Mouse (Mus musculus) liver, adult 2 months (tissue): Measurements from ENCODE around the gene Nrip1. TPM values are rescaled to one million over a fixed set of nuclear protein-coding genes. Genes with fewer than 3 reads are reported as not detected.
A peak's percentile ranks its signal among the peaks of the same experiment; 100 is the strongest.

Experiments used
- DNase-seq: peaks from one replicate; pipeline ENCODE4 v3.0.0-alpha.2; 2011; ENCODE audit warnings: low read depth, low spot score; ENCODE audit errors: extremely low read depth
- H3K27ac ChIP-seq: fragments of 200-500 bp; replicated peaks from 2 replicates; pipeline ENCODE4 v1.5.1; 2012; ENCODE audit warnings: low read depth, mild to moderate bottlenecking, control low read depth, inconsistent platforms, low read length; ENCODE audit not compliant: insufficient read depth
- H3K27me3 ChIP-seq: fragments of 200-500 bp; 2 replicates; pipeline ENCODE4 v1.6.1; 2012; ENCODE audit warnings: mild to moderate bottlenecking, moderate library complexity, low read length, inconsistent platforms; ENCODE audit not compliant: control insufficient read depth, insufficient read depth
- H3K36me3 ChIP-seq: fragments of 200-500 bp; 2 replicates; pipeline ENCODE4 v1.6.1; 2012; ENCODE audit warnings: low read length, inconsistent platforms; ENCODE audit not compliant: control insufficient read depth, insufficient read depth
- H3K4me1 ChIP-seq: fragments of 200-500 bp; 2 replicates; pipeline ENCODE4 v1.6.1; 2011; ENCODE audit warnings: low read length; ENCODE audit not compliant: control insufficient read depth, insufficient read depth
- H3K4me3 ChIP-seq: fragments of 200-500 bp; 2 replicates; pipeline ENCODE4 v1.5.1; 2011; ENCODE audit warnings: low read depth, mild to moderate bottlenecking, control low read depth, low read length, moderate library complexity; ENCODE audit not compliant: insufficient read depth
- H3K79me2 ChIP-seq: fragments of 200-500 bp; 2 replicates; pipeline ENCODE4 v1.6.1; 2012; ENCODE audit warnings: inconsistent platforms, mild to moderate bottlenecking, low read length, moderate library complexity; ENCODE audit not compliant: control insufficient read depth, insufficient read depth
- H3K9ac ChIP-seq: fragments of 200-500 bp; 2 replicates; pipeline ENCODE4 v1.6.1; 2012; ENCODE audit warnings: low read depth, mild to moderate bottlenecking, control low read depth, inconsistent platforms, low read length
- CTCF ChIP-seq: fragments of 200-500 bp; IDR thresholded peaks from 2 replicates; pipeline ENCODE4 v1.5.1; 2011; ENCODE audit warnings: low read depth, low read length, control low read depth
- POLR2A ChIP-seq: fragments of 200-500 bp; IDR thresholded peaks from 2 replicates; pipeline ENCODE4 v1.6.1; 2011; ENCODE audit warnings: low read length, control low read depth; ENCODE audit not compliant: insufficient read depth; ENCODE audit errors: extremely low read depth
- WGBS: fragments of 180-500 bp; shearing (Covaris S2); methylation state at CpG from one replicate; pipeline ENCODE4 v1.1.7; 2018; 5-methylcytosine and 5-hydroxymethylcytosine counted together
- polyA plus RNA-seq: library from polyadenylated mRNA; depleted of rRNA; stranded (reverse); fragments of >200 nt; gene quantifications from 2 replicates; pipeline ENCODE4 v1.2.3, GENCODE M21; 2012
- total RNA-seq: library from RNA; depleted of rRNA; stranded (reverse); fragments of >200 nt; gene quantifications from 2 replicates; pipeline ENCODE4 v1.2.3, GENCODE M21; 2014

Gene Nrip1
- total and polyA plus RNA-seq, 2 experiments, result 2.9 to 8.9 TPM

DNA sequence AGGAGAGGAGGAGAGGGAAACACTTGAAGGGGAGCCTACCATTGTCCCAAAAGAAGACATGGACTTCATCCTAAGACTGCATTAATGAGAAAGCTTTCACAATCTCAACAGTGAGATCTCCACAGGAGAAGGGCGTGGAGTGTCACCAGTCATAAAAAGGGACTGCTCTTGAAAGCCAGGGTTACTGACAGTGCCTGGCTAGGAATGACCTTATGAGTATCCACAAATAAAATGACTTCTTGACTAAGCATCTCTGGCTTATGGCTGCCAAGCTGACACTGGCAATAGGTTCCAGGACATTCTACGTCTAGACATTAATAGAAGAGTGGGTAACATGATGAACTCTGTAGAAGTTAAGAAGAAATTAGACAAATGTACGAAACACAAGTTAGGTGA, 48.3 kb downstream of the Nrip1 start:
- no peak for DNase-seq
- H3K27ac ChIP-seq, result no peak overlapping the region
- H3K4me1 ChIP-seq, result peaks cover 4% of the 10 kb centered on the region
- TF ChIP-seq CTCF (no peak), POLR2A (no peak)
- WGBS, result 93% methylated on average over 3 of the region's 3 CpGs
- H3K79me2 ChIP-seq, result peaks cover 14% of the 10 kb centered on the region; the same call in 1 of the 2 replicates
- no peaks in the 10 kb centered on the region for H3K27me3 ChIP-seq
- no peak overlapping the region for H3K9ac ChIP-seq
- no peaks in the 10 kb centered on the region for H3K36me3 ChIP-seq
- no peak overlapping the region for H3K4me3 ChIP-seq

DNA sequence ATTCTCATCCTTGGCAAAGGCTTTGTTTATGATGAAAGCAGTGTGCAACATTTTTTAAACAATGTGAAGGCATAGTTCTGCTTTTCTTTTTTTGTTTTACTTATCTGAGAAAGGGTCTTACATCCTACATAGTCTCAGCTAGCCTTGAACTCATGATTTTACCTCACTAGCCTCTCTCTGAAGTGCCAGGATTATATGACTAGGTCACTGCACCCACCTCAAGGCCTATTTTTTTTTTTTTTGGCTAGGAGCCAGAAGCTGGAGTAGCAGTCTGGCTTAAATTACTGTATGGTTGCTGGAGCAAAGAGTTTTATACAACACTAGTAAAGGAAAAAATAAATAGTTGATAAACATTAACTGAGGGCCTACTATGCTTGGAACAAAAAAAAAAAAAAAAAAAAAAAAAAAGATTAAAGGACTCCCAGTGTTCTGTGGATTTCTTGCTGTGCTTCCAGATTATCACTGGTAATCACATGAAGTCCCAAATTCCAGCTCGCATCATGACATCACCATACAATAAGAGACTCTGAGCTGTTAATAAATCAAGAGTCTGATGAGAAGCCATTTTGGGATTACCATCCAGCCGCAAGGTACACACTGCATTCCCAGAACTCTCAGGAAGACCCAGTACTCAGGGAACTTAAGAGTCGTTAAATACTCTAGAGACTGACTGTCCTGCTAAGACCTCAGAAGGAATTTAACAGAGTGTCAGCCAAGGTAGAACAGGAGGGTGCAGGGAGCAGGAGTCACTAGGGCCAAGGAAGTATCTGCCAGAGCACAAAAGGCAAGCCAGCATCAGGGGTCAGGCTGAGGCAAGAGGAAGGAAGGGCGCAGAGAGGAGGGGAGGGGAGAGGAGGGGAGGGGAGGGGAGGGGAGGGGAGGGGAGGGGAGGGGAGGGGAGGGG, 49.0 kb downstream of the Nrip1 start:
- Histone ChIP-seq H3K27ac (no peak overlapping the region), H3K79me2 (peaks cover 18% of the 10 kb centered on the region; the same call in 1 of the 2 replicates), H3K9ac (no peak overlapping the region), H3K27me3 (no peaks in the 10 kb centered on the region), H3K36me3 (no peaks in the 10 kb centered on the region), H3K4me1 (peaks cover 8% of the 10 kb centered on the region), H3K4me3 (no peak overlapping the region)
- DNase-seq, result no peak
- TF ChIP-seq CTCF (no peak), POLR2A (no peak)
- WGBS, result 74% methylated on average over 3 of the region's 4 CpGs

GRCm38 (mm10) chr16:76323594-76324307, 49.9 kb downstream of the Nrip1 start:
- peaks cover 11% of the 10 kb centered on the region for H3K4me1 ChIP-seq
- H3K79me2 ChIP-seq, result peaks cover 13% of the 10 kb centered on the region; the same call in 1 of the 2 replicates
- 0 out of 2 replicates have a peak overlapping the region, but pooled peaks have one; percentile 10 for H3K27ac ChIP-seq
- no peak overlapping the region for H3K9ac ChIP-seq
- H3K4me3 ChIP-seq, result no peak overlapping the region
- no peak for DNase-seq
- H3K36me3 ChIP-seq, result no peaks in the 10 kb centered on the region
- TF ChIP-seq POLR2A (no peak), CTCF (no peak)
- 80% methylated on average over 4 of the region's 4 CpGs for WGBS
- no peaks in the 10 kb centered on the region for H3K27me3 ChIP-seq

GRCm38 (mm10) chr16:76323141-76323540, 50.5 kb downstream of the Nrip1 start:
- H3K27ac ChIP-seq, result 0 out of 2 replicates have a peak overlapping the region, but pooled peaks have one; percentile 10
- H3K27me3 ChIP-seq, result no peaks in the 10 kb centered on the region
- peaks cover 12% of the 10 kb centered on the region; the same call in 1 of the 2 replicates for H3K79me2 ChIP-seq
- 90% methylated on average over 2 of the region's 2 CpGs for WGBS
- peaks cover 11% of the 10 kb centered on the region for H3K4me1 ChIP-seq
- H3K36me3 ChIP-seq, result no peaks in the 10 kb centered on the region
- H3K9ac ChIP-seq, result no peak overlapping the region
- no peak overlapping the region for H3K4me3 ChIP-seq
- TF ChIP-seq CTCF (no peak), POLR2A (no peak)
- DNase-seq, result no peak

DNA sequence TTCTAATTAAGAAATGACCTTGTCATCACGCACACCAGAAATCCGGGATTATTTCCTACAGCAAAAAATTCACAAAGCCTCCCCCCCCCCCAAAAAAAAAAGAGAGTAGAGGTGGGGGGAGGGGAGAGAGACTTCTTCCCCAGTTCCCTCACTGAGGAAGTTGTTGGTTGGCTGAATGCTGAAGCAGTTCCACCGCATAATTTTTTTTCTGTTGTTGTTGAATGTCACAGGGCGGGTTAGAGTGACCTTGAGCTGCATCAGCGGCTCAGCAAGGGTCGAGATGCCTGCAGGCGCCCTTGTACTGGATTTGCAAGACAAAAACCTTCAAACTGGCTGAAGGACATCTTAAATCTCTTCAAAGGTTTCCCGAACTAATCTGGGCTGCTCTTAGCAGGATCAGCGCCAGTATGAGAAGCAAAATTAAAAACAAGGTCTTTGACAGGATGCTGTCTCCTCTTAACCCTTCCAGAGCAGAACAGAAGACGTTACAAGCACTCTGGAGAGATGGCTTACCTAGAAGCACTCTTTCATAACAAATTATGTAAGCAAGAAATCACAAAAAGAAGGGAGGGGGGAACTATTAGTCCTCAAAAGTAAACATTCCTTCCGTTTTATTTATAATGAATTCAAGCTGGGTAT, 52.0 kb downstream of the Nrip1 start:
- H3K4me1 ChIP-seq, result peaks cover 11% of the 10 kb centered on the region
- peak overlapping the region; percentile 3; the same call in 1 of the 2 replicates for H3K27ac ChIP-seq
- TF ChIP-seq POLR2A (no peak), CTCF (no peak)
- no peaks in the 10 kb centered on the region for H3K27me3 ChIP-seq
- no peak overlapping the region for H3K4me3 ChIP-seq
- H3K79me2 ChIP-seq, result peaks cover 20% of the 10 kb centered on the region
- no peak for DNase-seq
- H3K36me3 ChIP-seq, result no peaks in the 10 kb centered on the region
- H3K9ac ChIP-seq, result no peak overlapping the region
- 50% methylated on average over 11 of the region's 11 CpGs for WGBS
